Mouse (Mus musculus): ENCODE data around the gene Prkce.

- TF ChIP-seq EP300 (IDR thresholded peaks at IDR 0.05; ENCODE audit: low read depth) (no peak), CTCF (IDR thresholded peaks at IDR 0.05; ENCODE audit: low read depth) (no peak)
Observed at GRCm38 (mm10) chr17:86539881-86540430, 372.4 kb downstream of the Prkce start.
